Mouse (Mus musculus): ENCODE measurements at regions not wholly inside any gene's neighbourhood (a gene's known extent, or its start where the extent isn't known, plus 50 kb on each side); places are given as distances from the start of the nearest gene placed in this dataset.

- ATAC-seq (replicated peaks; ENCODE audit: low FRiP score, low read depth) (no peak), DNase-seq (ENCODE audit: low spot score) (no peak)
- Histone ChIP-seq H3K4me3 (replicated peaks; ENCODE audit: low read depth, low read length) (no peak overlapping the region), H3K4me2 (ENCODE audit: low read length) (no peak overlapping the region), H3K9ac (ENCODE audit: low read depth, low read length) (no peak overlapping the region), H3K27me3 (ENCODE audit: insufficient read depth, low read length) (no peaks in the 10 kb centered on the region), H3K9me3 (replicated peaks; ENCODE audit: low read length) (no peaks in the 10 kb centered on the region), H3K4me1 (replicated peaks; ENCODE audit: insufficient read depth, low read length) (no peaks in the 10 kb centered on the region), H3K36me3 (ENCODE audit: insufficient read depth, low read length) (no peaks in the 10 kb centered on the region), H3K27ac (no peak overlapping the region)
- TF ChIP-seq CTCF (IDR thresholded peaks at IDR 0.05; ENCODE audit: low read depth): peak; percentile 43
Measured at GRCm38 (mm10) chr8:53279162-53279561, 232.4 kb upstream of the Aga start.

DNA sequence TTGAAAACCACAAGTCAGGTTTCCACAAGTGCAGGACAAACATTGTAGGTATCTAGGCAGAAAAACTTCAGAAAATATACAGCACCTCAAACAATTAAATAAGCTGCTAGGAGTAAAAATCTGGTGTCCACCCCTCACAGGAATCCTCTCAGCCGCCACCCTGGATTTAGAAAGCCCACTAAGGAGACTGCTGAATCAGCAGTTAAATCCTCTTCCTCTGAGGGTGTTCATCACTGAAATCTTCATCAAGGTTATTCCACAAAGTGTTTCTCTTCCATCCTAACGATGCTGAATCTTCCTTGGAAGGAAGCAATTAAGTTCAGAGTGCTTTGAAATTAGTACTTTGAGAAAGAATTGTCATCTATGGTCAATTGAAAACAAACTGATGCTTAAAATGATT lies 230.5 kb upstream of the Aga start:
- DNase-seq (ENCODE audit: low spot score) (no peak), ATAC-seq (replicated peaks; ENCODE audit: low FRiP score, low read depth) (no peak)
- Histone ChIP-seq H3K4me2 (ENCODE audit: low read length) (no peak overlapping the region), H3K4me3 (replicated peaks; ENCODE audit: low read depth, low read length) (no peak overlapping the region), H3K36me3 (ENCODE audit: insufficient read depth, low read length) (no peaks in the 10 kb centered on the region), H3K4me1 (replicated peaks; ENCODE audit: insufficient read depth, low read length) (no peaks in the 10 kb centered on the region), H3K9me3 (replicated peaks; ENCODE audit: low read length) (no peaks in the 10 kb centered on the region), H3K27ac (no peak overlapping the region), H3K27me3 (ENCODE audit: insufficient read depth, low read length) (no peaks in the 10 kb centered on the region), H3K9ac (ENCODE audit: low read depth, low read length) (no peak overlapping the region)
- no peak for TF ChIP-seq CTCF (IDR thresholded peaks at IDR 0.05; ENCODE audit: low read depth)
- 60% methylated on average over 2 of the region's 2 CpGs for whole genome bisulfite sequencing
